Mouse (Mus musculus) testis, adult 2 months (tissue): ENCODE measurements around the gene Cd40.

ENCODE experiments used
- CTCF ChIP-seq: fragments of 200-500 bp; IDR thresholded peaks from 2 replicates; pipeline ENCODE4 v1.5.1; 2012; ENCODE audit warnings: low read depth, mild to moderate bottlenecking, inconsistent platforms, low read length, moderate library complexity; ENCODE audit not compliant: control insufficient read depth, insufficient read depth, insufficient replicate concordance
- POLR2A ChIP-seq: fragments of 200-500 bp; IDR thresholded peaks from 2 replicates; pipeline ENCODE4 v1.6.1; 2012; ENCODE audit warnings: low read depth, mild to moderate bottlenecking, inconsistent platforms, low read length, moderate library complexity; ENCODE audit not compliant: control insufficient read depth

GRCm38 (mm10) chr2:165102920-165103319 is 47.5 kb downstream of the Cd40 start:
- TF ChIP-seq CTCF, result no peak
- TF ChIP-seq POLR2A, result no peak
